Mouse (Mus musculus) adrenal gland, adult 2 months (tissue): ENCODE measurements around the gene Creb3l2. TPM values are rescaled to one million over a fixed set of nuclear protein-coding genes. Genes with fewer than 3 reads are reported as not detected.
A peak's percentile ranks its signal among the peaks of the same experiment; 100 is the strongest.

ENCODE experiments used
- DNase-seq: peaks from one replicate; pipeline ENCODE4 v3.0.0; 2021
- polyA plus RNA-seq: library from polyadenylated mRNA; depleted of rRNA; stranded (reverse); fragments of >200 nt; gene quantifications from 2 replicates; pipeline ENCODE4 v1.2.3, GENCODE M21; 2012
- total RNA-seq, 2 experiments: library from RNA; stranded (reverse); gene quantifications; 2 replicates each; pipeline ENCODE4 v1.2.3; 2021

The Creb3l2 gene
- total and polyA plus RNA-seq, 3 experiments = 48.4 to 85.5 (median 69.4) TPM

DNA sequence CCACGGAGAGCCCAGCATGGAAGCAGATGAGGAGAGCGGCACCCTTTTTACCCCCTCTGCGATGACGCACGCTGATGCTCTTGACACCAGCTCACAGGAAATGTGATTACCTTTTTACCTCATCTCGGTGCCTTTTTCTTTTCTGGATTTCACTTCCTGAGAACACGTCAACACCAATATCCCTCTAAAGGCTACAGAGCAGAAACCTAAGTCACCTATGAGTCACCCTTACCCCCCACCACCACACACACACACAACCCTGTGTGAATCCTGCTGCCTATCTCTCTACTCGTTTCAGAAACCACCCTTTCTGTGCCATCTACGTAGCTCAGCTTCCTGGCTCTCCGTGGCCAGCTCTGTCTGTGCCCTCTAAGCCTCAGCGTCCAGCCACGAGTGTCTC is 71.4 kb downstream of the Creb3l2 start:
- no peak for DNase-seq

GRCm38 (mm10) chr6:37369750-37370149 is 72.2 kb downstream of the Creb3l2 start:
- no peak for DNase-seq

GRCm38 (mm10) chr6:37368281-37368680 is 73.7 kb downstream of the Creb3l2 start:
- DNase-seq = no peak

GRCm38 (mm10) chr6:37366991-37367390 is 75.0 kb downstream of the Creb3l2 start:
- DNase-seq = no peak

DNA sequence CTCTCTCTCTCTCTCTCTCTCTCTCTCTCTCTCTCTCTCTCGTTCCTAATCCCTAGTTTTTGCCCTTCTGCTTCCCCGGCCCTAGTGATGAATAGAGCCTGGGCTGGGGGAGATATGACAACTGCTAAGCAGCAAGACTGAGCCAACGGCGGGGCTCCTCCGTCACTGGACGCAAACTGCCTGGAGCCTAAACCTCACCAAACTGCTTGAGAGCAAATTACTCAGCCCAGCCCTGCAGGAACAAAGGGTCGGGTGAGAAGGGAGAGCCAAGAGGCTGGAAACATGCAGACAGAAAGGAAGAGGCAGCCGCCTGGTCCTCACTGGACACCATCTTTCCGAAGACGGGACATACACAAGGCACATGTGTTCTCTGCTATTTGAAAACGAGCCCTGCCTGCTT is 76.8 kb downstream of the Creb3l2 start:
- no peak for DNase-seq

GRCm38 (mm10) chr6:37364361-37364760 is 77.6 kb downstream of the Creb3l2 start:
- DNase-seq = no peak

- DNase-seq = peak; percentile 28
Observed at GRCm38 (mm10) chr6:37360813-37361385, 81.0 kb downstream of the Creb3l2 start.

GRCm38 (mm10) chr6:37354449-37355179 is 87.3 kb downstream of the Creb3l2 start:
- peak; percentile 64 for DNase-seq

DNA sequence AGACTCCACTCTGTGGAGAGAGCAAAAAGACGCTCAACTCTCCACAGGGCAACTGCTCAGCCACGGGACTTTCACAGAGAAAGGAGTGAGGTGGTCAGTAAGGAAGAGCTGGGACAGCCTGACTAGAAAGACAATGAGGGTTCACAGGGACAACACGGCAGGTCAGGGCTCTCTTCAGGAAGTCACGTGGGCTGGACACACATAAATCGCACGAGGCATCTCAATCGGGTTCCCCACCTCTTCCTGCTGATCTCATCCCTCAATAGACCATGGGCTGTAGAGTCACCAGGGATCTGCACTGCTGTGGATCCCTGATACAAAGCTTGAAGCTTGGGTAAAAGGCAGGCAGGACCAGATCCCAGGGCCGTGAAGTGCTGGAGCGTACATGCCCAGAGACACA is 88.3 kb downstream of the Creb3l2 start:
- DNase-seq = peak; percentile 25

DNA sequence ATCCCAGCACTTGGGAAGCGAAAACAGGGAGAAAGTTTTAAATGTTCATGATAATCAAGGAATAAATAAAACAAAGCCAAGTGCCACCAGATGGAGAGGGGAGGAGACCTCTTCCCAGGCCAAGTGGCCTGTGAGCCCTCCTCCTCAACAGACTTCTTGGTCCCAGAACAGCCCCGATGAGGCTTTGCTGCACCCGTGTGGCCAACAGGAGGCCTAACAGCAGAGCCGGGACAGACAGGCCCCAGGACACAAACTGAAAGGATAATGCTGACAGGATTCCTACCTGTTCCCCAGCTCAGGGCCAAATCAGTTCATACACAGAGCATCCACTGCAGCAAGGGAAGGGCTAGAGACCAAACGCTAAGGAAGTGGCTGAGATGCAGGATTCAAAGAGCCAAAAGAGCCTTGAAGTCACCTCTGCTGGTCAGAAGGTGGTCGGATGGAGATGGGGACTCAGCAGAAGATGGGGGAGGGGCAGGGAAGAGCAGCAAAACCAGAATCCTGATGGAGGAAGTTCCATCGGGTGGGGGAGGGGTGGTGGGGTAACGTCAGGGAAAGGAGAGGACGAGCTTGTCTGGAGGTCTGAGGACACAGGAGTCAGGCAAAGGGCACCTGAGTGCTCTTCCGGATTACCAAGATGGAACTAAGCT is 90.1 kb downstream of the Creb3l2 start:
- DNase-seq = peak; percentile 49

- no peak for DNase-seq
Observed at GRCm38 (mm10) chr6:37350315-37350714, 91.6 kb downstream of the Creb3l2 start.

GRCm38 (mm10) chr6:37347606-37348005 is 94.3 kb downstream of the Creb3l2 start:
- DNase-seq = no peak

DNA sequence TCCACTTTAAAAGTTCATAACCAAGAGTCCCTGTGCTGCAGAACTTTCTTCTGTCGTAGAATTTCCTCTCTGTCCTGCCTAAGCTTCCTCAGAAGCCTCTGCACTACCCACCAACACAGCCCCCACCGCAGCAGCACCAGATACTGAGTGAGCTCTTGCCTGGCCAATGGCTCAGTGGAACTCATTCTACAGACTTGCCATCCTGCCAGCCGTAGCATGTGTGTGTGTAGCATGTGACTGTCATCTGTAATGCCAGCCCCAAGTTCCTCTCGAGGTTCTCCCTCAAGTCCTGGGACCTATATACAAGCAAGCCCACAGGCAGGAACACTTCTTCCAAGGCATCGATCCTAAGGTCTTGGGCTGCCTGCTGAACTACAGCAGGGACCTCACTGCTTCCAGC is 103.9 kb downstream of the Creb3l2 start:
- DNase-seq = no peak

- no peak for DNase-seq
Observed at GRCm38 (mm10) chr6:37336831-37337260, 105.1 kb downstream of the Creb3l2 start.

- no peak for DNase-seq
Observed at GRCm38 (mm10) chr6:37336381-37336780, 105.6 kb downstream of the Creb3l2 start.

- DNase-seq = no peak
Observed at GRCm38 (mm10) chr6:37332846-37333245, 109.1 kb downstream of the Creb3l2 start.

- peak; percentile 52 for DNase-seq
Observed at GRCm38 (mm10) chr6:37329901-37330864, 111.8 kb downstream of the Creb3l2 start.

GRCm38 (mm10) chr6:37329376-37329775 is 112.6 kb downstream of the Creb3l2 start:
- no peak for DNase-seq

- DNase-seq = no peak
Observed at GRCm38 (mm10) chr6:37328671-37329070, 113.3 kb downstream of the Creb3l2 start.

GRCm38 (mm10) chr6:37327519-37327918 is 114.4 kb downstream of the Creb3l2 start:
- no peak for DNase-seq

DNA sequence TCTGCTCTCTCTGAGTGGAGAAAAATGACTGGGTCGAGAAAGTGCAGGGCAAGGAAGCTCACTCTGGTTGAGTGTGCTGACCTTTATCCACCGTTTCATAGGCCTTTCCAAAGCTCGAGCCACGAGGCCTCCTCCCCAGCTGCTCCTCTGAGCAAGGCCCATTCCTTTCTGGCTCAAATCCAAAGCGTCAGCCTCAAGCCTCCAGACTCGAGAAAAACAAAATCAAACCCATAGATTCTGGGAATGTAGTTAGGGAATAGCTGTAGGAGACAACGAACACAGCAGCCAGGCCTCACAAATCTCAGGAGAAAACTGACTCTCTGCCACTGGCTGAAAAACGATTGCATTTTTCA is 115.4 kb downstream of the Creb3l2 start:
- DNase-seq = peak; percentile 39

GRCm38 (mm10) chr6:37325906-37326602 is 115.9 kb downstream of the Creb3l2 start:
- no peak for DNase-seq
